Mouse (Mus musculus) neural tube, embryonic 13.5 days (tissue): Measurements from ENCODE around the gene Narfl. TPM values are rescaled to one million over a fixed set of nuclear protein-coding genes. Genes with fewer than 3 reads are reported as not detected.

ENCODE experiments used
- ATAC-seq: fragments of 200-750 bp; cut with Nextera tagmentation; 2 replicates; pipeline ENCODE4 v1.8.0; 2017; ENCODE audit warnings: low read depth, mild to moderate bottlenecking, moderate TSS enrichment, moderate library complexity
- H3K27ac ChIP-seq: fragments of 300-500 bp; sonication (generic); replicated peaks from 2 replicates; pipeline ENCODE4 v1.5.1; 2015; ENCODE audit warnings: moderate library complexity, mild to moderate bottlenecking, inconsistent platforms
- H3K27me3 ChIP-seq: fragments of 300-500 bp; sonication (generic); 2 replicates; pipeline ENCODE4 v1.6.1; 2015; ENCODE audit warnings: mild to moderate bottlenecking, inconsistent platforms
- H3K36me3 ChIP-seq: fragments of 300-500 bp; sonication (generic); 2 replicates; pipeline ENCODE4 v1.6.1; 2015; ENCODE audit warnings: mild to moderate bottlenecking, inconsistent platforms
- H3K4me1 ChIP-seq: fragments of 300-500 bp; sonication (generic); replicated peaks from 2 replicates; pipeline ENCODE4 v1.6.1; 2015; ENCODE audit warnings: inconsistent platforms
- H3K4me2 ChIP-seq: fragments of 300-500 bp; sonication (generic); 2 replicates; pipeline ENCODE4 v1.6.1; 2015; ENCODE audit warnings: inconsistent platforms, mild to moderate bottlenecking, moderate library complexity
- H3K4me3 ChIP-seq: fragments of 300-500 bp; sonication (generic); 2 replicates; pipeline ENCODE4 v1.5.1; 2015; ENCODE audit warnings: mild to moderate bottlenecking, inconsistent platforms
- H3K9ac ChIP-seq: fragments of 300-500 bp; sonication (generic); 2 replicates; pipeline ENCODE4 v1.6.1; 2015; ENCODE audit warnings: moderate library complexity, mild to moderate bottlenecking, inconsistent platforms
- H3K9me3 ChIP-seq: fragments of 300-500 bp; sonication (generic); 2 replicates; pipeline ENCODE4 v1.6.1; 2016; ENCODE audit warnings: inconsistent platforms
- WGBS: fragments of 180-500 bp; shearing (Covaris S2); methylation state at CpG from one replicate; pipeline ENCODE4 v1.1.7; 2015; 5-methylcytosine and 5-hydroxymethylcytosine counted together
- polyA plus RNA-seq: library from polyadenylated mRNA; unstranded; fragments of >200 nt; fragmentation: Nextera tagmentation; extraction: Ambion mirVana; gene quantifications from 2 replicates; pipeline ENCODE4 v1.2.1, GENCODE M21; 2015

The Narfl gene
- polyA plus RNA-seq, 1 experiment from 2014 or later: 26.6 TPM

DNA sequence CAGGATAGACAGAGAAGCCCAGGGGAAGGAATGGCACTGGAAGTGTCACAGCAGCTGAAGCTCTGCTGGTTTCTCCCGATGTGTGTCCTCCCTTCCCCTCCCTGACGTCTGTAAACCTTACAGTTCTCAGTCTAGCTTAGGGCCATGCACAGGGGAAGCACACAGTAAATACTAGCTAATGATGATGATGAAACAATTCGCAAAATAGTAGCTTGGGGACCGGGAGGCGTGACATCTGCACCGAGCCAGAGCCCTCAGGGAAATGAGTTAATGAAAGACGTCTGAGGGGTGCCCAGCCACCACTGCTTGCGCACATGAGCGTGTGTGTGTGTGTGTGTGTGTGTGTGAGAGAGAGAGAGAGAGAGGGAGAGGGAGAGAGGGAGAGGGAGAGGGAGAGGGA, 4.2 kb upstream of the Narfl start:
- Histone ChIP-seq H3K27ac (no peak overlapping the region), H3K27me3 (peaks cover 37% of the 10 kb centered on the region), H3K9ac (no peak overlapping the region), H3K4me2 (no peak overlapping the region), H3K4me1 (peaks cover 5% of the 10 kb centered on the region), H3K4me3 (no peak overlapping the region), H3K36me3 (no peaks in the 10 kb centered on the region), H3K9me3 (no peaks in the 10 kb centered on the region)
- 43% methylated on average over 9 of the region's 9 CpGs for WGBS
- no peak for ATAC-seq

DNA sequence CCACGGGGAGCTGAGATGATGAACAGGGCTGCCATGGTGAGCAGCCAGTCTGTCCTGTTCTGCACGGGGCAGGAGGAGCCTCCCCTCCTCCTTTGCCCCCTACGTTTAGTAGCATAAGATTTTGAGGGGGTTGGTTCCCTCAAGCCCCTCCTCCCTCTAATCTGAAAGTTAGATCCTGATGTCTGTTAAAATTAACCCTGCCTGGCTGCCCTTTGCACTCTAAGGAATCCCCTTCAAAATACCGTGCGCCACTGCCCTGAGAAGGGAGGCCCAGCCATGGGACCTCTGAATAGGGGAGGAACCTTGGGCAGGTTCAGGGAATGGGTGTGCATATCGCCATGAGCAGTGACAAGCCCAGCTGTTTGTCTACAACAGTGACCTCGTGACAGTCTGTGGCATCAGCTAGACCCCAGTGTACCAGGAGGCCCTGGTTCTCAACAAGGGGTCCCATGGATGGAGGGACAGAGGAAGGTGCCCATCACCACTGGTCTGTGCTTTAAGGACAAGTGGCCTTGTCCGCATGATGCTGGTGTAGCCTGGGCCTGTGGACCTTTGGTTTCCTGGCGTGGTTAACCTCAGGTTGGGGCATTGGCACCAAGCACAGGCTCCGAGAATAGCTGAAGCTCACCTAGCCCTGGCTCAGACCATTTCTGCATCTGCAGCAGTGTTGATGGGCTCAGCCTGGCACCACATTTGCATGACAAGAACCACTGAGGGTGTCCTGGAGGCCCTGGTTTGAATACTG, 1.9 kb downstream of the Narfl start:
- no peak overlapping the region for H3K4me2 ChIP-seq
- H3K27ac ChIP-seq: no peak overlapping the region
- 81% methylated on average over 10 of the region's 10 CpGs for WGBS
- no peaks in the 10 kb centered on the region for H3K9me3 ChIP-seq
- peaks cover 18% of the 10 kb centered on the region for H3K36me3 ChIP-seq
- no peak overlapping the region for H3K9ac ChIP-seq
- H3K4me1 ChIP-seq: peaks cover 13% of the 10 kb centered on the region
- ATAC-seq: no peak
- H3K27me3 ChIP-seq: no peaks in the 10 kb centered on the region
- H3K4me3 ChIP-seq: no peak overlapping the region

DNA sequence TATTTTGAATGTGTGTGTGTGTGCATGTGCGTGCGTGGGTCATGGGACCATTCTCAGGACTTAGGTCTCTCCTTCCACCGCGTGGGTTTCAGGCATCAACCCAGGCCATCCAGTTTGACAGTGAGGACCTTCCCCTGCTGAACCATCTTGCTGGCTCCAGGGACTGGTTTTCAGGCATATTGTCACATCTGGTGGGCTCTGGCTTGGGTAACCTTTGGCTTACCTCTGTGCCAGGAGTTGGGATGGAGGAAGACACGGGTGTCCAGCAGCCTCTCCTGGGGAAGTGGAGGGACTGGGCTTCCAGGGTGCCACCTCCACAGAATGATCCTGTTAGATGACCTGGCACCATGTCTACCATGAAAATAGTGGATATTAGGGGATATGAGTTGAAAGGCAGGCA, 4.4 kb downstream of the Narfl start:
- Histone ChIP-seq H3K27ac (no peak overlapping the region), H3K27me3 (no peaks in the 10 kb centered on the region), H3K9ac (no peak overlapping the region), H3K4me3 (no peak overlapping the region), H3K4me1 (peaks cover 15% of the 10 kb centered on the region), H3K9me3 (no peaks in the 10 kb centered on the region), H3K4me2 (no peak overlapping the region), H3K36me3 (peaks cover 43% of the 10 kb centered on the region)
- WGBS: 93% methylated on average over 5 of the region's 5 CpGs
- ATAC-seq: no peak

DNA sequence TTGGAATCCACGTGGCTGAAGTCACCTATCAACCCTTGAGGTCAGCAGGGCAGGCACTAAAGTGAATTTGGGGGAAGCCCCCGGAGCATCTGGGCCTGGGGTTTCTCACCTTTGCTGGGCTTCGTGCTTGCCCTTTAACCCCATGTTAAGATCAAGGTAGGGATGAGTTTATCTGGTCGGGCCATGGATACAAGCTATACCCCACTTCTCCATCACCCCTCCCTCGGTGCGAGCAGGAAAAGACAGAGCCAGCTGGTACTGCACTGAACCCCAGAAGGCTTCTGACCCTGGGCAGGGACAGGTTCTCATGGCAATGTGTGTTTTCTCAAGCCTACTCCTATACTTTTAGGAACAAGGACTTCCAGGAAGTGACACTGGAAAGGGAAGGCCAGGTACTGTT, 7.8 kb downstream of the Narfl start:
- no peak for ATAC-seq
- WGBS: 84% methylated on average over 6 of the region's 6 CpGs
- no peak overlapping the region for H3K4me2 ChIP-seq
- no peaks in the 10 kb centered on the region for H3K9me3 ChIP-seq
- peaks cover 56% of the 10 kb centered on the region for H3K36me3 ChIP-seq
- no peaks in the 10 kb centered on the region for H3K27me3 ChIP-seq
- no peak overlapping the region for H3K9ac ChIP-seq
- H3K4me1 ChIP-seq: peaks cover 26% of the 10 kb centered on the region
- H3K27ac ChIP-seq: no peak overlapping the region
- H3K4me3 ChIP-seq: no peak overlapping the region

DNA sequence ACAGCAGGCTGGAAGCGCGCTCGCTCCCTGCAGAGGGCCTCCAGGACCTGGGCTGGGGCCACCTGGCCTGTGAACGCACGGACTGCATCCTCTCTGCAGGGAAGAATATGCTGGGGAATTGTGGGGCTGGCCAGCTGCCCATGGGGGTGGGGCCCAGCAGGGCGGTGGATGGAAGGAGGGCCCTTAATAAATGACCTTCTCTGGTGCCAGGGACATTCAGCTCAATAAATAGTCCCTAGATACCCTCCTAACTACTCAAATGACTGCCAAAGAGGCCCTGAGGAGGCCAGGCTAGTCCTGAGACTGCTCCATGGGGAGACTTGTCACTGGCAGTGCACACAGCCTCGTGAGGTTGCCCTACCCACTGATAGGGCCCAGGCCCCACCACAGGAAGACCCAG, 9.5 kb downstream of the Narfl start:
- Histone ChIP-seq H3K4me1 (peaks cover 26% of the 10 kb centered on the region), H3K9ac (peak overlapping the region; percentile 89; the same call in 1 of the 2 replicates), H3K4me2 (peak overlapping the region; percentile 95), H3K27me3 (no peaks in the 10 kb centered on the region), H3K9me3 (no peaks in the 10 kb centered on the region), H3K36me3 (peaks cover 63% of the 10 kb centered on the region), H3K4me3 (no peak overlapping the region; the same call in 1 of the 2 replicates), H3K27ac (no peak overlapping the region)
- 59% methylated on average over 7 of the region's 7 CpGs for WGBS
- ATAC-seq: no peak

DNA sequence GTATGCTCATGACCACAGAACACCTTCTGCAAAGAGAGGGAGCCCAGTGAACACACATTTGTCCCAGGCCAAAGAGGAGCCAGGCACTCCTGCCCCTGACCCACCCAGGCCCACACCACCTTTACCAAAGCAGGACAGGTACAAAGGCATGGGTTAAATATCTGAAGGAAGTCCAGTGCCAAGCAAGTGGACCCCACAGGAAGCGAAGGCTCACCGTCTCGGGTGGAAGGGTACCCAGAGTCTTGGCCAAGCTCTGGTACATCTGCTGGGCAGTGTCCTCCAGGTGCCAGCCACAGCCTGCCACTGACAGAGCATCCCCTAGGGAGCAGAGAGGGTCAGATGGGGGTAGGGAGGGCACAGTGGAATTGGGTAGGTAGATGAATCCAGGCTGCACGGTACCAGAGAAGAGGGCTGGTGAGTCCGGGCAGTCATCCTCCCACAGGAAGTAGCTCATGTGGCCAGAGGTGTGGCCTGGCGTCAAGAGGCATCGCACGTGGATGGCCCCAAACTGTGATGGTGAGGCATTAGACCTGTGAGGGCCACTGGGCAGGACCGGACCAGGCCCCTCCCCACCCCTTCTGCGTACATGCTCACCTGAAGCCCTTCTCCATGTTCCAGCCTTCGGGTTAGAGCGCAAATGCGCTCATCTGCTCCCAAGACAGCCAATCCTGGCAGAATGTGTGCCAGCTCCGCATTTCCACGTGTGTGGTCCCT, 10.4 kb downstream of the Narfl start:
- Histone ChIP-seq H3K36me3 (peaks cover 70% of the 10 kb centered on the region), H3K4me3 (peak overlapping the region; percentile 68), H3K9ac (peak overlapping the region; percentile 89), H3K27ac (peak overlapping the region; percentile 89; the same call in 1 of the 2 replicates), H3K27me3 (no peaks in the 10 kb centered on the region), H3K4me2 (peak overlapping the region; percentile 95), H3K4me1 (peaks cover 26% of the 10 kb centered on the region), H3K9me3 (no peaks in the 10 kb centered on the region)
- WGBS: 82% methylated on average over 15 of the region's 15 CpGs
- no peak for ATAC-seq

DNA sequence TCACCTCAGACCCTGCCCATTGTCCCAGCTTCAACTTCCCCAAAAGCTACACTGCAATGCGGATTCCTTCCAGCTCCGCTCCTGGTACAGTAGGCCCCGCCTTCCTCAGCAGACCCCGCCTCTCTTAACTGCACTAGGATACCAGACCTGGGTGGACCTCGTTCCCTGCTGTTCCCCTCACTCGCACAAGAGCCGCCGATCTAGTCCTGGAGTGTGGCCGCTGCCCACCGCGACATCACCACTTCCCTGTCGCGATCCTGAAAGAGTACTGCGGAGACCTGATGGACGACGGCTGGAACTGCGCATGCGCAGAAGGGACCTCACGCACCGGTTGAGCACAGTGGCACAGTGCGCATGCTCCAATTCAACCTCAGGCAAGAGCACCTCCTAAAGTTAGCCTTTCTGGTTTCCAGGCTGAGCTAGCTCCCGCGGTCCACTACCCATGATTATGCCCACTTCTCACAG, 11.7 kb downstream of the Narfl start, which contains the start of gene Haghl:
TSS of gene Haghl (minus strand) at position 393 of the 465 bp plus-strand sequence.
- peak within 1 kb of the TSS; percentile 68 for H3K4me3 ChIP-seq
- WGBS: under 1% methylated on average over 23 of the region's 23 CpGs
- ATAC-seq: peak; percentile 77
- H3K4me2 ChIP-seq: peak within 1 kb of the TSS; percentile 95
- H3K27me3 ChIP-seq: no peaks in the 10 kb centered on the region
- peaks cover 27% of the 10 kb centered on the region for H3K4me1 ChIP-seq
- H3K9me3 ChIP-seq: no peaks in the 10 kb centered on the region
- peaks cover 69% of the 10 kb centered on the region for H3K36me3 ChIP-seq
- H3K27ac ChIP-seq: peak within 1 kb of the TSS; percentile 89
- H3K9ac ChIP-seq: peak within 1 kb of the TSS; percentile 89

DNA sequence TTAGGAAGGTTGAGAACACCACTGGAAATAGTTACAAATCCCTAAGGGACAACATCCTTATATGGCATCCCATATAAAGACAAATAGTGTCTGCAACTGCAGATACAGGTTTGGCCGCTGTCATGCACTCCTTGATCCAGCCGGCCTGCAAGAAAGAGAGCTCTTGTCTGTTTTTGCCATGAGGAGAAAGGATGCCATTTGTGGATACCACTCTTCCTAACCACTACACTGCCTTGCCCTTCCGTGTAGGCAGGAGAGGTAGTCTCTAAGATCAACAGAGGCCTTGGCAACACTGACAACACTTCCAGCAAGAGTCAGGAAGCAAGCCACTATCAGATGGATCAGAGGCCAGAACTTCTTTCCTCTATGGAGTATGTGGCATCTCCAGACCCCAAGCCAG, 12.7 kb downstream of the Narfl start, which contains the start of gene Ccdc78:
TSS of gene Ccdc78 (plus strand) at position 301 of the 400 bp plus-strand sequence.
- Histone ChIP-seq H3K36me3 (peaks cover 60% of the 10 kb centered on the region), H3K27me3 (no peaks in the 10 kb centered on the region), H3K9me3 (no peaks in the 10 kb centered on the region), H3K4me2 (peak within 1 kb of the TSS; percentile 95), H3K27ac (peak within 1 kb of the TSS; percentile 89), H3K9ac (peak within 1 kb of the TSS; percentile 89), H3K4me1 (peaks cover 36% of the 10 kb centered on the region), H3K4me3 (peak within 1 kb of the TSS; percentile 68)
- no peak for ATAC-seq
- 85% methylated on average over 3 of the region's 3 CpGs for WGBS

DNA sequence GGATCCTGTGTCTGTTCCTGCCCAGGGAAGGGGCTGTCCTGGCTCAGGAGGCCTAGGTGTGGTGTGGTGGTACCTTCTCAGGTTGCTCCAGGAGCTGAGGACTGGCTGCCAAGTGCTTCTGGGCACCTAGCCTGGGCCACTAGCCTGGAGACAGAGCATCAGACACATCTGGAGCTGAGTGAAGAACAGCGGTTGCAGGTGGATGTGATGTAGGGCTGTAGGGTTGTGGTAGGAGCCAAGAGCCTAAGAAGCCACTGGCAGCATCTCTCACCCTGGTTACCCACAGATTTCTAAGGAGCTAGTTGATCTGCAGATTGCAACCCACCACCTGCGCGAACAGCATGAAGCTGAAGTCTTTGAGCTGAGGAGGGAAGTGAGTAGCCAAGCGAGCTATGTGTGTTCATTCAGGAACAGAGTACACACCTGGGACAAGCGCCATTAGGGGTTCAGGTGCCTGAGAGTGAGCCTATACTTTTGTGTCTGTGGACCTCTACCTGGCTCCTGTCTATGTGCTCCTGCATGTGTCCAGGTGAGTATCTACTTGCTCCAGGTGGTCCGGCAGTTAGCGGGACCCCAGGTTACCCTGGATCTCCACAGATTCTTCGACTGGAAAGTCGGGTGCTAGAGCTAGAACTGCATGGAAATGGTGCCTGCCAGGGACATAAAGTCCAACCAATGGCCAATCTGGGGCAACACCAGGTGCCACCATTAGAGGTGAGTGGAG, 13.4 kb downstream of the Narfl start:
- no peak for ATAC-seq
- no peak overlapping the region for H3K4me3 ChIP-seq
- no peak overlapping the region for H3K27ac ChIP-seq
- H3K9me3 ChIP-seq: no peaks in the 10 kb centered on the region
- H3K36me3 ChIP-seq: peaks cover 53% of the 10 kb centered on the region
- no peaks in the 10 kb centered on the region for H3K27me3 ChIP-seq
- H3K4me2 ChIP-seq: no peak overlapping the region
- H3K4me1 ChIP-seq: peaks cover 42% of the 10 kb centered on the region
- H3K9ac ChIP-seq: no peak overlapping the region
- 91% methylated on average over 9 of the region's 9 CpGs for WGBS

DNA sequence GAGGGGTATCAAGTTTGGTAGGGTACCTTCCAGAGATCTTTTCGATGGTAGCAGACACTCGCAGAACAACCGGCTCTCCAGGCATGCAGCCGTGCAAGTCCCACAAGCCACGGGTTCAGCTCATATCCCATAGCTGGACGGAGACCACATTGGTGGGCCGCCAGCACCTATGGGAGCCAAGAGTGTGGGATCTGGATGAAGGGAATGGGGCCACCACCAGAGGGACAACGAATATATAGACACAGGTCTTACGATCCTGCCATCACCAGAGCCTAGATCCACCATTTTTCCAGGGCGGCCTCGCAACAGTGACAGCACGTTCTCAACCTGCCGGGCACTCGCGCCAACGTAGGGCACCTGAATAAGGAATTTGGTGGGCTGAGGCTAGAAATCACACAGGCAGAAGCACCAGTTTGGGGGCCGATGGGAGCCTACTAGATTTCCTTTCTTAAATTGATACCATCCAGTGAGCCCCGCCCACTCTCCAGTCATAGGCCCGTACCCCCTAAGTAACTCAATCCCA, 17.8 kb downstream of the Narfl start:
- Histone ChIP-seq H3K27me3 (no peaks in the 10 kb centered on the region), H3K27ac (peak overlapping the region; percentile 92), H3K9me3 (no peaks in the 10 kb centered on the region), H3K4me3 (peak overlapping the region; percentile 84), H3K4me1 (peaks cover 55% of the 10 kb centered on the region), H3K4me2 (peak overlapping the region; percentile 92), H3K36me3 (peaks cover 30% of the 10 kb centered on the region), H3K9ac (peak overlapping the region; percentile 86)
- ATAC-seq: 0 out of 2 replicates have a peak, but pooled peaks have one; percentile 6
- 28% methylated on average over 19 of the region's 19 CpGs for WGBS

DNA sequence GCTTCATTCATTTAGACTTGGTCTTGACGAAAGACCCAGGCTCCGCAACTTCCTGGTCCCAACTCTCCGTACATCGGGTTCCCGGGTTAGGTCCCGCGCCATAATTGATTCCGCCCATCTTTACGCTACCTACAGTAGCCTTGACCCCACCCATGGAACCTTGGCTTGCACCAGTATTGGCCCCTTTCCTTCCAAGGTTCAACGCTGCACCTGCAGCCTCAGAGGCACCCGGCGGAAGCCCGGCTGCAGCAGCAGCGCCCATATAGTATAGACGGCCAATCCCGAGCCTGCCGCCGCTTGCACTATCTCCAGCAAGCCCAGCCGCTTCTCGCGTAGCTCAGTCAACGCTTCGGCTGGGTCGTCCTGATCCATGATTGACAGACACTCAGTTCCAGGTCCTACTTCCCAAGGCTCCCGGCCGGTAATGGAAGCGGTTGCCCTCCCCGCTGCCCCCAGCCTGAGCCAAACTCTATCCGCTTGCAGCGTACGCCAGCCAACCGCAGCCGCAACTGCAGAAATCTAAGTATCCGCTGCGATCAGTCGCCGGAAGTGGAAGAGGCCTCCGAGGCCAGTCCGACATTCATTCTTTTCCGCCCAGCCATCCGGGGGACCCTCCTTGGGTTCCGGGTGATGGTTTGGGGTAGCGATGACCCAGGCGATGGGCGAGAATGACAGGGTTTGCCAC, 18.4 kb downstream of the Narfl start:
- no peaks in the 10 kb centered on the region for H3K9me3 ChIP-seq
- H3K27ac ChIP-seq: peak overlapping the region; percentile 92
- H3K36me3 ChIP-seq: peaks cover 28% of the 10 kb centered on the region
- H3K27me3 ChIP-seq: no peaks in the 10 kb centered on the region
- peak overlapping the region; percentile 86 for H3K9ac ChIP-seq
- under 1% methylated on average over 45 of the region's 45 CpGs for WGBS
- ATAC-seq: peak; percentile 41
- H3K4me3 ChIP-seq: peak overlapping the region; percentile 84
- H3K4me2 ChIP-seq: peak overlapping the region; percentile 92
- H3K4me1 ChIP-seq: peaks cover 61% of the 10 kb centered on the region
